Mouse (Mus musculus): ENCODE measurements around the gene Msrb1.

- TF ChIP-seq POLR2A (IDR thresholded peaks at IDR 0.05; ENCODE audit: extremely low read depth, insufficient read depth, low read length), result no peak
- TF ChIP-seq CTCF (IDR thresholded peaks at IDR 0.05; ENCODE audit: extremely low read depth, insufficient read depth, low read length), result no peak
These were observed 28.8 kb downstream of the Msrb1 start for GRCm38 (mm10) chr17:24765016-24765905.
